Mouse (Mus musculus): Measurements from ENCODE around the gene Crls1. TPM values are rescaled to one million over a fixed set of nuclear protein-coding genes. Genes with fewer than 3 reads are reported as not detected.

Crls1 gene
- polyA plus RNA-seq (2012; rRNA removed) = 34.8 and 49.8 TPM in 2 replicates

DNA sequence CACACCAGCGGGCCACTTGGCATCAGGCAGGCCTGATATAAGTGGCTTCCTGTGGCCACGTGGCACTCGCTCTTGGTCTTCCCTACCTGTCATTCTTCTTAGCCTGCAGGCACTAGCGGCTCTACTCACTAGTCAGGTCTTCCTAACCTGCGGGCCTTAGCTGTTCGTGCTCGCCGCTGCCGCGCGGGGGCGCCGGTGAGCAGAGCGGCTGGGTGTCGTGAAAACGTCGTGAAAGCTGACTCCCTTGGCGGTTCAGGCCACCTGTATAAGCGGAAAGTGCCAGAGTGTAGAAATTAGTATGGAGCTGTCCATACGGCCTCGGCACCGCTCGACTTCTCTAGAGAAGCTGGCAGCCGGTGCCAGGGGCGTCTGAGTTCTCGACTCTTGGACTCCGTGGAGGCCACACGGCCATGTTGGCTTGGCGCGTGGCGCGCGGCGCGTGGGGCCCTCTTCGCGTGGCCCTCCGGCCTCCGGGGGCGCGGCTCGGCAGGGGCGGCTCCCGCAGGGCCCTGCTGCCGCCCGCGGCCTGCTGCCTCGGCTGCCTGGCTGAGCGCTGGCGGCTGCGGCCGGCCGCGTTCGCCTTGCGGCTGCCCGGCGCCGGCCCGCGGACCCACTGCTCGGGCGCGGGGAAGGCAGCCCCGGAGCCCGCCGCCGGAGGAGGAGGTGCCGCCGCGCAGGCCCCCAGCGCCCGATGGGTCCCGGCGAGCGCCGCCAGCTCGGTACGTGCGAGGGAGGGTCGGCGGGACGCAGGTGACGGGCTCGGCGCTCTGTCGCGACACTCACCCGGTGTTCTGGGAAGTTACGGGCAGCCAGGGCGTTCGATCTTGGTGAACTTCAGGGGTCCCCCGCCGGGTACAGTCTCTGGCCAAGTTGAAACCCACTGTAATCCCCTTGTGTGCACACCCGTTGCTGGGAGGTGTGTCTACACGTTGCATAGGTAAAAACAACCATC is at the start of gene Crls1:
Crls1 (plus strand) TSS at position 260 of the 952 bp plus-strand sequence.
- H3K27me3 ChIP-seq (ENCODE audit: control insufficient read depth, insufficient read depth, low read length) = no peaks in the 10 kb centered on the region
- H3K36me3 ChIP-seq (ENCODE audit: control insufficient read depth, insufficient read depth, low read length) = peaks cover 11% of the 10 kb centered on the region
- TF ChIP-seq CTCF (IDR thresholded peaks at IDR 0.05; ENCODE audit: extremely low read depth, insufficient read length, insufficient replicate concordance, low read depth, low read length) (peak; percentile 97), POLR2A (IDR thresholded peaks at IDR 0.05; ENCODE audit: low read depth, low read length) (peak; percentile 90)
- WGBS = under 1% methylated on average over 96 of the region's 96 CpGs
- peak within 1 kb of the TSS; percentile 81 for H3K4me3 ChIP-seq (ENCODE audit: low read depth, low read length)
- H3K27ac ChIP-seq (ENCODE audit: insufficient read depth, low read depth, low read length) = 0 out of 2 replicates have a peak within 1 kb of the TSS, but pooled peaks have one; percentile 28
- H3K4me1 ChIP-seq (ENCODE audit: control insufficient read depth, insufficient read depth, insufficient read length, low read length) = peaks cover 10% of the 10 kb centered on the region

DNA sequence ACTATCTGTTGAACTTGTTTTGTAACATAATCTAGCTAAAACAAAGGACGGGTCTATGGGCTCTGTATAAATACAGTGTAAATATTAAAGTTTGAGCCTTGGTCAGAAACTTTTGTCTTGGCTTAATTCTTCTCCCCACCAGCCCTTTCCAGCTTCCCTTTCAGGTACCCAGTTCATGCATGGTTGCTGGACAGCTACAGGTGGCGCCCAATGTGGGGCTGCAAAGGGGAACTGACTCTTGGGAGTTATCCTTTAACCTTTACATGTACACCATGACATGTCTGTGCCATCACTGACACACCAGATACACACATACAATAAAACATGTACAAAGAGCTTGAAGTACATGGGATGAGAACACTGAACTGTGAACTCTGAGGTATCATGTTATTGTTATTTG is 43.5 kb upstream of the Crls1 start:
- Histone ChIP-seq H3K27me3 (ENCODE audit: control insufficient read depth, insufficient read depth, low read length) (no peaks in the 10 kb centered on the region), H3K4me3 (ENCODE audit: low read depth, low read length) (no peak overlapping the region), H3K36me3 (ENCODE audit: control insufficient read depth, insufficient read depth, low read length) (peaks cover 36% of the 10 kb centered on the region), H3K27ac (ENCODE audit: insufficient read depth, low read depth, low read length) (no peak overlapping the region), H3K4me1 (ENCODE audit: control insufficient read depth, insufficient read depth, insufficient read length, low read length) (no peaks in the 10 kb centered on the region)
- WGBS = 87% methylated on average over 2 of the region's 2 CpGs
- TF ChIP-seq CTCF (IDR thresholded peaks at IDR 0.05; ENCODE audit: extremely low read depth, insufficient read length, insufficient replicate concordance, low read depth, low read length) = no peak
- no peak for TF ChIP-seq POLR2A (IDR thresholded peaks at IDR 0.05; ENCODE audit: low read depth, low read length)

DNA sequence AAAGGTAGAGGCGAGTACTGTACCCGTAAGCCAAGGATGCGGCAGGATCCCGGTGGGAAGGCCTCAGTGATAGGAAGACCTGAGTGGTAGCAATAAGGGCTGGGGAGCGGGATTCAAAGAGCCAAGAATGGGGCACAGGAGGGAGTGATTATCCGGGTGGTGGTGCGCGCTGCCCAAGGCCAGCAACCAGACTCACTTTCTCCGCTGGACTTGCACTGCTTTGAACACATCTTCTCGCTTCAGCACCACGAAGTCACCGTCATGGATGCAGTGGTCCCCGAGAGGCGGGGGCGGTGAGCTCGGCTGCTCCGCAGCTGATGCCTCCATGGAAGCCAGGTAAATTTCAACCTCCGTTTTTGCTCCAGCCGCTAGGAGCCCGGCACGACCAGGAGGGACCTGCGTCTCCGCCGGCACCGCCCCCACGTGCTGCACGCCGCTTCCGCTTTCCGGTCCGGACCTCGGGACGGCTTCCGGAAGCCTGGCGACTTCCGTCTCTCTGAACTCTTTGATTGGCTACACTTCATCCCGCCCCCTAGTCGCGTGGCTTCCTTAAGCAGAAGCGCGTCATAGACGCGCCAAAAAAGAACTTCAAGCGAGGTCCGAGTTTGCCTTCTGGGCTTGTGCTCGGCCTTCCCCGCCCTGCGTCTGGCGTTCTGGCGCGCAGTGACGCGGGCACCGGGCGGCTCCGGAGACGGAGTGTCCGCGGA is 30.7 kb upstream of the Crls1 start, which contains the start of the genes Trmt6 and Mcm8:
Trmt6 (minus strand) TSS at position 448 of the 707 bp plus-strand sequence.
Mcm8 (plus strand) TSS at position 534 of the 707 bp plus-strand sequence.
- under 1% methylated on average over 59 of the region's 59 CpGs for WGBS
- Histone ChIP-seq H3K27me3 (ENCODE audit: control insufficient read depth, insufficient read depth, low read length) (no peaks in the 10 kb centered on the region), H3K4me3 (ENCODE audit: low read depth, low read length) (peak within 1 kb of the TSS; percentile 73), H3K4me1 (ENCODE audit: control insufficient read depth, insufficient read depth, insufficient read length, low read length) (0 out of 2 replicates have a peak, but pooled peaks cover 4% of the 10 kb centered on the region), H3K27ac (ENCODE audit: insufficient read depth, low read depth, low read length) (no peak within 1 kb of the TSS; the same call in 1 of the 2 replicates), H3K36me3 (ENCODE audit: control insufficient read depth, insufficient read depth, low read length) (peaks cover 6% of the 10 kb centered on the region)
- TF ChIP-seq POLR2A (IDR thresholded peaks at IDR 0.05; ENCODE audit: low read depth, low read length) (peak; percentile 36; the same call in 1 of the 2 replicates), CTCF (IDR thresholded peaks at IDR 0.05; ENCODE audit: extremely low read depth, insufficient read length, insufficient replicate concordance, low read depth, low read length) (no peak)

DNA sequence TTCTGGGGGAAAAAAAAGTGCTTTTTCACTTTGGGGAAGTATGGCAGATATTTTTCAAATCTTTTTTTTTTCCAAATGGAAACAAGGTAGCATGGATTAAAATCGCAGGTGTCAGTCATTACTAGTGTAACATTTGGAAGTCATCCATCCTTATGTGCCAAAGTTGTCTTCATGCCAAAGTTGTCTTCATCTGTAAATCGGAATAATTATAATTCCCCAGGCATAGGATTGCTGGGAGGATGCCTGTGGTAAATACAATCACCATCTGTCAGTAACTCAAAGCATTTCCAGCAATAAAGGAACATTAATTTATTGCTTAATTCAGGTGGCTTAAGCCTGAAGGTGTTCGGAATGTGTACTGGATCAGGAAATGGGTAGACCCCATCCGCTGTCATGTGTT is 5.4 kb upstream of the Crls1 start:
- WGBS = 94% methylated on average over 4 of the region's 4 CpGs
- no peak for TF ChIP-seq POLR2A (IDR thresholded peaks at IDR 0.05; ENCODE audit: low read depth, low read length)
- no peak for TF ChIP-seq CTCF (IDR thresholded peaks at IDR 0.05; ENCODE audit: extremely low read depth, insufficient read length, insufficient replicate concordance, low read depth, low read length)
- Histone ChIP-seq H3K4me3 (ENCODE audit: low read depth, low read length) (no peak overlapping the region), H3K27me3 (ENCODE audit: control insufficient read depth, insufficient read depth, low read length) (no peaks in the 10 kb centered on the region), H3K4me1 (ENCODE audit: control insufficient read depth, insufficient read depth, insufficient read length, low read length) (no peaks in the 10 kb centered on the region), H3K27ac (ENCODE audit: insufficient read depth, low read depth, low read length) (no peak overlapping the region), H3K36me3 (ENCODE audit: control insufficient read depth, insufficient read depth, low read length) (peaks cover 2% of the 10 kb centered on the region; the same call in 1 of the 2 replicates)

DNA sequence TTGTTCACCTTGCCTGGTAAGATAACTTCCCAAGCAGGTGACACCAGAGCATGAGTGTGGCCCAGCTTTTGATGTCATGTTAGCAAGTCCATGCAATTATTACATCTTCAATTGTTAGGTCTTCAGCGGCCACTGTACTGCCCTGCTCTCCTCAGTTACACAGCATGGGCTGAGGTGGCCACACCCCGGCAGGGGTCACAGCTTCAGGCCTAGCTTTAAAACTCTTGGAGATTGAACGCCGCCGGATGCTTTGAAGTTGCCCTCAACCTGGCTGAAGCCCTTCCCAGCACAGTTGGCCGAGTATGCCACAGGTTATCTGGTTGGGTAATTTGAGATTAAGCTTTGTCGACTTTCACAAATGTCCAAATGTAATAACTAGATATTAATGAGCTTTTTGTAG is 1.1 kb downstream of the Crls1 start:
- H3K27me3 ChIP-seq (ENCODE audit: control insufficient read depth, insufficient read depth, low read length) = no peaks in the 10 kb centered on the region
- H3K4me3 ChIP-seq (ENCODE audit: low read depth, low read length) = peak overlapping the region; percentile 81
- peaks cover 11% of the 10 kb centered on the region for H3K36me3 ChIP-seq (ENCODE audit: control insufficient read depth, insufficient read depth, low read length)
- WGBS = 15% methylated on average over 7 of the region's 7 CpGs
- H3K4me1 ChIP-seq (ENCODE audit: control insufficient read depth, insufficient read depth, insufficient read length, low read length) = peaks cover 10% of the 10 kb centered on the region
- H3K27ac ChIP-seq (ENCODE audit: insufficient read depth, low read depth, low read length) = no peak overlapping the region
- no peak for TF ChIP-seq POLR2A (IDR thresholded peaks at IDR 0.05; ENCODE audit: low read depth, low read length)
- no peak for TF ChIP-seq CTCF (IDR thresholded peaks at IDR 0.05; ENCODE audit: extremely low read depth, insufficient read length, insufficient replicate concordance, low read depth, low read length)

DNA sequence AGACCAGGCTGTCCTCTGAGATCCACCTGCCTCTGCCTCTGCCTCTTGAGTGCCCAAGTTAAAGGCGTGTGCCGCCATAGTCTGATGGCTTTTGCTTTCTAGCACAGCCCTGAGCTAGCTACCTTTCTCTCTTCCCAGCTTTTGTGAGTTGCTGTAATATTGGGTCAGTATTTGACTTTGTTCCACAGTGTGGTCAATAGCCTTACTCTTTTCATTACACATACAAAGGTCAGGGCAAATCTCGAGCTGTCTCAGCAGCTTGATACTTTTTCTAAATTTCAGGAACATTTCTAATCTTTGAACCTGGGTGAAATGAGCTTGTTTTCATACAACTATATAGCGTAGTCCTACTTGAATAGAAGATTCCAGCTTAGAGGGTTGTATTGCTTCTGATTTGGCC is 1.9 kb downstream of the Crls1 start:
- TF ChIP-seq POLR2A (IDR thresholded peaks at IDR 0.05; ENCODE audit: low read depth, low read length) (no peak), CTCF (IDR thresholded peaks at IDR 0.05; ENCODE audit: extremely low read depth, insufficient read length, insufficient replicate concordance, low read depth, low read length) (no peak)
- Histone ChIP-seq H3K36me3 (ENCODE audit: control insufficient read depth, insufficient read depth, low read length) (peaks cover 15% of the 10 kb centered on the region), H3K4me1 (ENCODE audit: control insufficient read depth, insufficient read depth, insufficient read length, low read length) (peaks cover 10% of the 10 kb centered on the region), H3K4me3 (ENCODE audit: low read depth, low read length) (no peak overlapping the region), H3K27me3 (ENCODE audit: control insufficient read depth, insufficient read depth, low read length) (no peaks in the 10 kb centered on the region), H3K27ac (ENCODE audit: insufficient read depth, low read depth, low read length) (no peak overlapping the region)
- 72% methylated on average over 4 of the region's 4 CpGs for WGBS

Data from small intestine, adult 2 months (tissue).